10 mouse cellular contexts compared by ENCODE assay signal in the genomic region with DNA sequence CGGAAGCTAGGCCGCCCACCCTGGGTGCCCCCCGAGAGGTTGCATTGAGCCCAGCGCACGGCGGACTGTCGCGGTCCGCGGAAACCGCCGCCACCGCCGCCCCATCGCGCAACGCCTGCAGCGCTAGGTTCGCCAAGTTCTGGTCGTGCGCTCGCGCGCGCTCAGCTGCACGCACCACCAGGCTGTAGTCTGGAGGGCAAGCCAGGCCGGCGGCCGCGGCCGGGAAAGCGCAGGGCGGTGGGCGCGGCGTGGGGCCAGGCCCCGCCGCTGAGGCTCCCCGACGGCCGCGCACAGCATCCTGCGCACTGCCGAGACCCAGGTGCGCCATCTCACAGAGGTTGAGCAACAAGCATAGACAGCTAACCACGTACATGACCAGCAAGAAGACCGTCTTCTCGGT. TPM values are rescaled to one million over a fixed set of nuclear protein-coding genes. Genes with fewer than 3 reads are reported as not detected.
DNase-seq lines count a peak whose midpoint lies in the region; ATAC-seq and TF ChIP-seq lines count a peak whose summit lies in the region.
"Had no signal": no experiment of that assay in that cellular context is flagged by ENCODE, and none has a peak within 500 bp of the region (broad histone marks: within the 10 kb centered on the region; RNA-seq: fewer than 3 reads in every experiment).

No protein-coding gene starts in this region.

- no peaks in the 10 kb centered on the region for H3K36me3 ChIP-seq in forebrain, embryonic 12.5 days (replicated peaks)
- no peaks in the 10 kb centered on the region for H3K36me3 ChIP-seq in forebrain, embryonic 15.5 days
- no peaks in the 10 kb centered on the region for H3K36me3 ChIP-seq in hindbrain, embryonic 11.5 days (ENCODE audit: control insufficient read depth, insufficient read depth, low read length)
- H3K36me3 ChIP-seq in midbrain, postnatal 0 days (ENCODE audit: insufficient read depth, low read length), result no peaks in the 10 kb centered on the region

- no peaks in the 10 kb centered on the region for H3K9me3 ChIP-seq in forebrain, embryonic 12.5 days
- no peaks in the 10 kb centered on the region for H3K9me3 ChIP-seq in forebrain, embryonic 15.5 days
- H3K9me3 ChIP-seq in hindbrain, embryonic 11.5 days (ENCODE audit: control insufficient read depth, low read length), result no peaks in the 10 kb centered on the region
- no peaks in the 10 kb centered on the region for H3K9me3 ChIP-seq in midbrain, postnatal 0 days (ENCODE audit: low read length)

- 0 out of 2 replicates have a peak, but pooled peaks cover 3% of the 10 kb centered on the region for H3K4me1 ChIP-seq in forebrain, embryonic 12.5 days
- H3K4me1 ChIP-seq in forebrain, embryonic 15.5 days, result 0 out of 2 replicates have a peak, but pooled peaks cover 4% of the 10 kb centered on the region
- H3K4me1 ChIP-seq in hindbrain, embryonic 11.5 days (replicated peaks; ENCODE audit: control insufficient read depth, insufficient read depth, low read length), result no peaks in the 10 kb centered on the region; the same call in 1 of the 2 replicates
- H3K4me1 ChIP-seq in midbrain, postnatal 0 days (ENCODE audit: insufficient read depth, low read length), result no peaks in the 10 kb centered on the region

- peak overlapping the region; percentile 10; the same call in 1 of the 2 replicates for H3K4me3 ChIP-seq in forebrain, embryonic 12.5 days (replicated peaks)
- H3K4me3 ChIP-seq in forebrain, embryonic 15.5 days, result no peak overlapping the region
- H3K4me3 ChIP-seq in hindbrain, embryonic 11.5 days (ENCODE audit: low read depth, low read length), result 0 out of 2 replicates have a peak overlapping the region, but pooled peaks have one; percentile 4
- peak overlapping the region; percentile 5; the same call in 1 of the 2 replicates for H3K4me3 ChIP-seq in midbrain, postnatal 0 days (ENCODE audit: low read depth, low read length)

- no peak for TF ChIP-seq CTCF in midbrain, postnatal 0 days (IDR thresholded peaks at IDR 0.05)

- no peak overlapping the region for H3K9ac ChIP-seq in forebrain, embryonic 12.5 days
- no peak overlapping the region for H3K9ac ChIP-seq in forebrain, embryonic 15.5 days (replicated peaks)
- no peak overlapping the region for H3K9ac ChIP-seq in hindbrain, embryonic 11.5 days (ENCODE audit: low read depth, low read length)
- no peak overlapping the region for H3K9ac ChIP-seq in midbrain, postnatal 0 days (replicated peaks; ENCODE audit: low read length, poor library complexity, severe bottlenecking)

- 4% methylated on average over 48 of the region's 48 CpGs for WGBS in forebrain, embryonic 12.5 days
- WGBS in forebrain, embryonic 15.5 days, result 3% methylated on average over 48 of the region's 48 CpGs
- WGBS in hindbrain, embryonic 11.5 days, result 5% methylated on average over 41 of the region's 48 CpGs
- 1% methylated on average over 46 of the region's 48 CpGs for WGBS in midbrain, postnatal 0 days

- ATAC-seq in forebrain, embryonic 12.5 days (ENCODE audit: low FRiP score), result no peak
- ATAC-seq in forebrain, embryonic 15.5 days (replicated peaks), result no peak
- no peak for ATAC-seq in hindbrain, embryonic 11.5 days (ENCODE audit: low FRiP score)
- no peak for ATAC-seq in midbrain, postnatal 0 days (ENCODE audit: low FRiP score)

- peak; percentile 44 for DNase-seq in kidney, postnatal 10 days
- DNase-seq in kidney, postnatal 36 days, result no peak
- no peak for DNase-seq in hindbrain, embryonic 11.5 days (ENCODE audit: low spot score)
- DNase-seq in midbrain, postnatal 0 days (ENCODE audit: low spot score), result no peak
- DNase-seq in cerebellum, postnatal 36 days, result no peak
- DNase-seq in cerebellum, postnatal 4 days (ENCODE audit: low spot score in 2 of 2), result no peak
- DNase-seq: right cerebral cortex, postnatal 25 days had no signal

- H3K27ac ChIP-seq in forebrain, embryonic 12.5 days, result no peak overlapping the region
- H3K27ac ChIP-seq in forebrain, embryonic 15.5 days (replicated peaks), result no peak overlapping the region
- H3K27ac ChIP-seq in hindbrain, embryonic 11.5 days (ENCODE audit: low read depth, low read length), result no peak overlapping the region
- H3K27ac ChIP-seq in midbrain, postnatal 0 days (ENCODE audit: low read depth, low read length), result no peak overlapping the region

- H3K27me3 ChIP-seq in forebrain, embryonic 12.5 days, result peaks cover 80% of the 10 kb centered on the region
- peaks cover 55% of the 10 kb centered on the region for H3K27me3 ChIP-seq in forebrain, embryonic 15.5 days
- peaks cover 46% of the 10 kb centered on the region for H3K27me3 ChIP-seq in hindbrain, embryonic 11.5 days (ENCODE audit: control insufficient read depth, insufficient read depth, low read length)
- H3K27me3 ChIP-seq in midbrain, postnatal 0 days (ENCODE audit: insufficient read depth, low read length), result peaks cover 44% of the 10 kb centered on the region

- no peak overlapping the region for H3K4me2 ChIP-seq in forebrain, embryonic 12.5 days
- H3K4me2 ChIP-seq in forebrain, embryonic 15.5 days (replicated peaks), result no peak overlapping the region
- H3K4me2 ChIP-seq in hindbrain, embryonic 11.5 days (replicated peaks; ENCODE audit: low read depth, low read length), result no peak overlapping the region; the same call in 1 of the 2 replicates
- peak overlapping the region; percentile 12; the same call in 1 of the 2 replicates for H3K4me2 ChIP-seq in midbrain, postnatal 0 days (ENCODE audit: low read depth, low read length, poor library complexity, severe bottlenecking)

RNA-seq across cellular contexts. Expression of a gene that starts 6.5 kb away (rescaled TPM):
- polyA plus RNA-seq in forebrain, embryonic 12.5 days (2016; fragmentation: Nextera tagmentation; extraction: Ambion mirVana), result 0.09 and 0.26 TPM in 2 replicates
- 0.11 and 0.20 TPM in 2 replicates for polyA plus RNA-seq in forebrain, embryonic 15.5 days (2015; fragmentation: Nextera tagmentation; extraction: Ambion mirVana)
- not detected in 2 replicates for polyA plus RNA-seq in hindbrain, embryonic 11.5 days (2014; fragmentation: Nextera tagmentation; extraction: Ambion mirVana)
- 0.38 and 0.99 TPM in 2 replicates for total RNA-seq in midbrain, postnatal 0 days (2014; rRNA removed)
- 0.27 and 0.44 TPM in 2 replicates for polyA plus RNA-seq in midbrain, postnatal 0 days (2015; fragmentation: Nextera tagmentation; extraction: Ambion mirVana)
- total RNA-seq: megakaryocyte progenitor cell, adult 5-6 weeks had no signal

RNA-seq across cellular contexts. Expression of a gene that starts 12.9 kb away (rescaled TPM):
- polyA plus RNA-seq in forebrain, embryonic 12.5 days (2016; fragmentation: Nextera tagmentation; extraction: Ambion mirVana), result 5.9 and 6.6 TPM in 2 replicates
- 6.8 and 7.1 TPM in 2 replicates for polyA plus RNA-seq in forebrain, embryonic 15.5 days (2015; fragmentation: Nextera tagmentation; extraction: Ambion mirVana)
- 2.0 and 2.6 TPM in 2 replicates for polyA plus RNA-seq in hindbrain, embryonic 11.5 days (2014; fragmentation: Nextera tagmentation; extraction: Ambion mirVana)
- 8.1 and 14.3 TPM in 2 replicates for total RNA-seq in midbrain, postnatal 0 days (2014; rRNA removed)
- 9.2 and 10.4 TPM in 2 replicates for polyA plus RNA-seq in midbrain, postnatal 0 days (2015; fragmentation: Nextera tagmentation; extraction: Ambion mirVana)

RNA-seq across cellular contexts. Expression of a gene that starts 15.5 kb away (rescaled TPM):
- polyA plus RNA-seq in forebrain, embryonic 12.5 days (2016; fragmentation: Nextera tagmentation; extraction: Ambion mirVana), result 83.4 and 95.5 TPM in 2 replicates
- 176 and 183 TPM in 2 replicates for polyA plus RNA-seq in forebrain, embryonic 15.5 days (2015; fragmentation: Nextera tagmentation; extraction: Ambion mirVana)
- polyA plus RNA-seq in hindbrain, embryonic 11.5 days (2014; fragmentation: Nextera tagmentation; extraction: Ambion mirVana), result 105 and 107 TPM in 2 replicates
- total RNA-seq in midbrain, postnatal 0 days (2014; rRNA removed), result 125 and 141 TPM in 2 replicates
- polyA plus RNA-seq in midbrain, postnatal 0 days (2015; fragmentation: Nextera tagmentation; extraction: Ambion mirVana), result 289 and 314 TPM in 2 replicates

RNA-seq across cellular contexts. Expression of a gene that starts 25.8 kb away (rescaled TPM):
- 88.9 and 93.6 TPM in 2 replicates for polyA plus RNA-seq in forebrain, embryonic 12.5 days (2016; fragmentation: Nextera tagmentation; extraction: Ambion mirVana)
- 95.4 and 96.1 TPM in 2 replicates for polyA plus RNA-seq in forebrain, embryonic 15.5 days (2015; fragmentation: Nextera tagmentation; extraction: Ambion mirVana)
- 87.4 and 96.7 TPM in 2 replicates for polyA plus RNA-seq in hindbrain, embryonic 11.5 days (2014; fragmentation: Nextera tagmentation; extraction: Ambion mirVana)
- 65.0 and 80.6 TPM in 2 replicates for total RNA-seq in midbrain, postnatal 0 days (2014; rRNA removed)
- 104 and 112 TPM in 2 replicates for polyA plus RNA-seq in midbrain, postnatal 0 days (2015; fragmentation: Nextera tagmentation; extraction: Ambion mirVana)

RNA-seq across cellular contexts. Expression of a gene that starts 31.6 kb away (rescaled TPM):
- polyA plus RNA-seq in forebrain, embryonic 12.5 days (2016; fragmentation: Nextera tagmentation; extraction: Ambion mirVana), result 36.2 and 38.4 TPM in 2 replicates
- polyA plus RNA-seq in forebrain, embryonic 15.5 days (2015; fragmentation: Nextera tagmentation; extraction: Ambion mirVana), result 27.8 and 31.5 TPM in 2 replicates
- polyA plus RNA-seq in hindbrain, embryonic 11.5 days (2014; fragmentation: Nextera tagmentation; extraction: Ambion mirVana), result 33.4 and 40.9 TPM in 2 replicates
- 7.0 and 7.3 TPM in 2 replicates for total RNA-seq in midbrain, postnatal 0 days (2014; rRNA removed)
- polyA plus RNA-seq in midbrain, postnatal 0 days (2015; fragmentation: Nextera tagmentation; extraction: Ambion mirVana), result 25.5 and 28.3 TPM in 2 replicates
